Mouse (Mus musculus) CD4-positive, CD25-positive, alpha-beta regulatory T cell, adult 4 months (primary cell): ENCODE results near the gene Fgb. TPM values are rescaled to one million over a fixed set of nuclear protein-coding genes. Genes with fewer than 3 reads are reported as not detected.

ENCODE experiments used
- polyA plus RNA-seq, 2 experiments: library from polyadenylated mRNA; unstranded; fragments of 100-300 nt; shearing (Covaris generic); gene quantifications; one replicate each; pipeline ENCODE4 v1.2.1; 2017

Gene Fgb
- polyA plus RNA-seq, 2 experiments from 2014 or later, result not detected

Other genes with a start within 250 kb of the Fgb start
- gene Rbm46, start 173.4 kb downstream of the Fgb start, polyA plus RNA-seq, result not detected
- gene Lrat, start 145.9 kb downstream of the Fgb start, polyA plus RNA-seq, result not detected
- not detected for gene Fgg, start 42.1 kb downstream of the Fgb start, polyA plus RNA-seq
- gene Fga, start 23.8 kb downstream of the Fgb start, polyA plus RNA-seq, result not detected
- gene Plrg1, start 5.7 kb upstream of the Fgb start, polyA plus RNA-seq, result 10 to 100 TPM; 61.2 to 64.4 TPM
- gene Dchs2, start 78.1 kb upstream of the Fgb start, polyA plus RNA-seq, result not detected